Mouse (Mus musculus) kidney, adult 2 months (tissue): Measurements from ENCODE around the gene Rictor. TPM values are rescaled to one million over a fixed set of nuclear protein-coding genes. Genes with fewer than 3 reads are reported as not detected.
"Not testable (repeated sequence)": the region's sequence is repeated elsewhere in the genome, so short reads cannot be mapped to it uniquely, and the experiment has no call there.

Experiments
- DNase-seq: peaks from one replicate; pipeline ENCODE4 v3.0.0; 2021
- H3K27ac ChIP-seq: fragments of 200-500 bp; 2 replicates; pipeline ENCODE4 v1.5.1; 2012; ENCODE audit warnings: low read depth, low read length, control low read depth, inconsistent platforms; ENCODE audit not compliant: insufficient read depth
- H3K27me3 ChIP-seq: fragments of 200-500 bp; replicated peaks from 2 replicates; pipeline ENCODE4 v1.6.1; 2012; ENCODE audit warnings: mild to moderate bottlenecking, moderate library complexity, low read length, inconsistent platforms; ENCODE audit not compliant: control insufficient read depth, insufficient read depth
- H3K36me3 ChIP-seq: fragments of 200-500 bp; 2 replicates; pipeline ENCODE4 v1.6.1; 2012; ENCODE audit warnings: mild to moderate bottlenecking, moderate library complexity, low read length, inconsistent platforms; ENCODE audit not compliant: control insufficient read depth, insufficient read depth
- H3K4me1 ChIP-seq: fragments of 200-500 bp; 2 replicates; pipeline ENCODE4 v1.6.1; 2011; ENCODE audit warnings: low read length; ENCODE audit not compliant: control insufficient read depth, insufficient read depth
- H3K4me3 ChIP-seq: fragments of 200-500 bp; 2 replicates; pipeline ENCODE4 v1.5.1; 2011; ENCODE audit warnings: mild to moderate bottlenecking, low read depth, low read length, control low read depth; ENCODE audit not compliant: insufficient read depth
- CTCF ChIP-seq: fragments of 200-500 bp; conservative IDR thresholded peaks from 2 replicates; pipeline ENCODE4 v1.5.1; 2011; ENCODE audit warnings: low read depth, mild to moderate bottlenecking, control low read depth, low read length, moderate library complexity, mixed read lengths; ENCODE audit not compliant: insufficient read depth, insufficient read length
- POLR2A ChIP-seq: fragments of 200-500 bp; IDR thresholded peaks from one replicate; pipeline ENCODE4 v1.6.1; 2011; ENCODE audit warnings: low read depth, low read length, control low read depth
- WGBS: fragments of 180-500 bp; shearing (Covaris S2); methylation state at CpG from one replicate; pipeline ENCODE4 v1.1.7; 2018; 5-methylcytosine and 5-hydroxymethylcytosine counted together
- polyA plus RNA-seq: library from polyadenylated mRNA; depleted of rRNA; stranded (reverse); fragments of >200 nt; gene quantifications from 2 replicates; pipeline ENCODE4 v1.2.3, GENCODE M21; 2012

Gene Rictor
- polyA plus RNA-seq, 1 experiment = 4.8 TPM

GRCm38 (mm10) chr15:6772265-6772664, 64.1 kb downstream of the Rictor start:
- WGBS = 84% methylated on average over 3 of the region's 3 CpGs
- peaks cover 9% of the 10 kb centered on the region; the same call in 1 of the 2 replicates for H3K36me3 ChIP-seq
- no peak overlapping the region for H3K27ac ChIP-seq
- TF ChIP-seq POLR2A (no peak), CTCF (no peak)
- H3K4me3 ChIP-seq = no peak overlapping the region
- no peaks in the 10 kb centered on the region for H3K27me3 ChIP-seq
- DNase-seq = no peak
- H3K4me1 ChIP-seq = no peaks in the 10 kb centered on the region

- no peak overlapping the region for H3K27ac ChIP-seq
- WGBS = 90% methylated on average over 10 of the region's 10 CpGs
- no peak overlapping the region for H3K4me3 ChIP-seq
- DNase-seq = no peak
- peaks cover 12% of the 10 kb centered on the region for H3K36me3 ChIP-seq
- H3K4me1 ChIP-seq = no peaks in the 10 kb centered on the region
- TF ChIP-seq CTCF (no peak), POLR2A (no peak)
- no peaks in the 10 kb centered on the region for H3K27me3 ChIP-seq
Observed at GRCm38 (mm10) chr15:6786212-6786611, 78.0 kb downstream of the Rictor start.

GRCm38 (mm10) chr15:6787236-6787635, 79.1 kb downstream of the Rictor start:
- Histone ChIP-seq H3K36me3 (peaks cover 12% of the 10 kb centered on the region), H3K4me3 (no peak overlapping the region)
- 91% methylated on average over 10 of the region's 10 CpGs for WGBS

GRCm38 (mm10) chr15:6790011-6790410, 81.8 kb downstream of the Rictor start:
- no peak for DNase-seq
- H3K27ac ChIP-seq = no peak overlapping the region
- TF ChIP-seq POLR2A (no peak), CTCF (no peak)
- 83% methylated on average over 7 of the region's 7 CpGs for WGBS
- no peak overlapping the region for H3K4me3 ChIP-seq
- H3K4me1 ChIP-seq = no peaks in the 10 kb centered on the region
- H3K27me3 ChIP-seq = no peaks in the 10 kb centered on the region
- peaks cover 7% of the 10 kb centered on the region for H3K36me3 ChIP-seq

More at GRCm38 (mm10) chr15:6787236-6787635, 79.1 kb downstream of the Rictor start:
- DNase-seq = no peak
- H3K27ac ChIP-seq = no peak overlapping the region
- no peak for TF ChIP-seq POLR2A
- no peak for TF ChIP-seq CTCF
- no peaks in the 10 kb centered on the region for H3K4me1 ChIP-seq
- no peaks in the 10 kb centered on the region for H3K27me3 ChIP-seq

- Histone ChIP-seq H3K4me1 (no peaks in the 10 kb centered on the region), H3K27ac (no peak overlapping the region), H3K27me3 (no peaks in the 10 kb centered on the region), H3K36me3 (peaks cover 9% of the 10 kb centered on the region), H3K4me3 (no peak overlapping the region)
- 89% methylated on average over 11 of the region's 11 CpGs for WGBS
- DNase-seq = no peak
- no peak for TF ChIP-seq CTCF
- TF ChIP-seq POLR2A = no peak
Observed at GRCm38 (mm10) chr15:6791648-6792047, 83.5 kb downstream of the Rictor start.

- Histone ChIP-seq H3K4me3 (no peak overlapping the region), H3K4me1 (no peaks in the 10 kb centered on the region), H3K36me3 (peaks cover 9% of the 10 kb centered on the region), H3K27ac (no peak overlapping the region), H3K27me3 (no peaks in the 10 kb centered on the region)
- no peak for DNase-seq
- 85% methylated on average over 7 of the region's 7 CpGs for WGBS
- TF ChIP-seq POLR2A (no peak), CTCF (no peak)
Observed at GRCm38 (mm10) chr15:6792846-6793245, 84.7 kb downstream of the Rictor start.

- H3K4me1 ChIP-seq, H3K27ac ChIP-seq, DNase-seq, H3K27me3 ChIP-seq, H3K4me3 ChIP-seq, H3K36me3 ChIP-seq: not testable (repeated sequence)
- WGBS = 98% methylated on average over 8 of the region's 8 CpGs
Observed at GRCm38 (mm10) chr15:6801212-6801611, 93.0 kb downstream of the Rictor start.

GRCm38 (mm10) chr15:6815807-6816206, 107.6 kb downstream of the Rictor start:
- TF ChIP-seq CTCF = no peak
- no peak for TF ChIP-seq POLR2A
- no peak for DNase-seq
- no peak overlapping the region for H3K4me3 ChIP-seq
- no peaks in the 10 kb centered on the region for H3K4me1 ChIP-seq
- no peak overlapping the region for H3K27ac ChIP-seq
- no peaks in the 10 kb centered on the region for H3K27me3 ChIP-seq
- 69% methylated on average over 4 of the region's 4 CpGs for WGBS
- no peaks in the 10 kb centered on the region for H3K36me3 ChIP-seq
